Mouse (Mus musculus): ENCODE data around the gene Cpa5.

DNA sequence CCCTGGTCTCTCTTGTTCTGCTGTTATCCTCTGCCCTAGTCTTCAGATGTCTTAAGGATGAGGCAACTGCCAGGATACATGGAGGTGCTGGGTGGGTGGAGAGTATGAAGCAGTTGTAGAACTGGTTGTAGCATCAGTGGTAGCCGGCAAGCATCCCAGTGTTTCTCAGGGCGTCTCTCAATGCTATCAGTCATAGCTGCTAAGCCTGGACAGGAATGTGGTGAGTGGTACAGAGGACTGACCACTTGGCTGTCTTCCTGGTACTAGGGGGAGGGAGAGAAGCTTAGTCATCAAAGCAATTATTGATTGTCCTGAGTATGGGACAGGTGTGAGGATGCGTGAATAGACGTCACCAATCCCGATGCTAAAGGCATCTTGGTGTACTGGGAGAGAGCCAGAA lies 40.8 kb upstream of the Cpa5 start:
- no peak for TF ChIP-seq CTCF (IDR thresholded peaks at IDR 0.05; ENCODE audit: low read depth)
- no peak for TF ChIP-seq EP300 (optimal IDR thresholded peaks at IDR 0.05)

Data from stomach, postnatal 0 days (tissue).